Mouse (Mus musculus) left cerebral cortex, adult 11 months (tissue): ENCODE data around the gene Cntn3.
"Not testable (repeated sequence)": the region's sequence is repeated elsewhere in the genome, so short reads cannot be mapped to it uniquely, and the experiment has no call there.

ENCODE experiments used
- DNase-seq: peaks from one replicate; pipeline ENCODE4 v3.0.0; 2022; ENCODE audit warnings: low spot score

The Cntn3 gene

GRCm38 (mm10) chr6:102573001-102573400 lies at the start of gene Cntn3:
Gene Cntn3, minus strand, starts transcription at chr6:102573101.
- DNase-seq = not testable (repeated sequence)

- DNase-seq = peak; percentile 7
These were observed 27.9 kb upstream of the Cntn3 start for GRCm38 (mm10) chr6:102600773-102601172.

- DNase-seq = peak; percentile 42
These were observed 24.9 kb upstream of the Cntn3 start for GRCm38 (mm10) chr6:102597756-102598155.

- DNase-seq = no peak
These were observed 17.2 kb upstream of the Cntn3 start for GRCm38 (mm10) chr6:102590151-102590550.

- no peak for DNase-seq
These were observed 16.4 kb upstream of the Cntn3 start for GRCm38 (mm10) chr6:102589311-102589710.

- DNase-seq = no peak
These were observed 13.2 kb upstream of the Cntn3 start for GRCm38 (mm10) chr6:102586056-102586455.

GRCm38 (mm10) chr6:102583578-102583977 lies 10.7 kb upstream of the Cntn3 start:
- DNase-seq = no peak

- DNase-seq = no peak
These were observed 5.4 kb downstream of the Cntn3 start for GRCm38 (mm10) chr6:102567496-102567895.

- no peak for DNase-seq
These were observed 7.7 kb downstream of the Cntn3 start for GRCm38 (mm10) chr6:102565228-102565627.

- peak; percentile 65 for DNase-seq
These were observed 8.7 kb downstream of the Cntn3 start for GRCm38 (mm10) chr6:102564011-102564731.

- no peak for DNase-seq
These were observed 9.5 kb downstream of the Cntn3 start for GRCm38 (mm10) chr6:102563431-102563830.

GRCm38 (mm10) chr6:102557521-102557920 lies 15.4 kb downstream of the Cntn3 start:
- DNase-seq = no peak

- no peak for DNase-seq
These were observed 16.4 kb downstream of the Cntn3 start for GRCm38 (mm10) chr6:102556497-102556896.

GRCm38 (mm10) chr6:102555814-102556437 lies 17.0 kb downstream of the Cntn3 start:
- no peak for DNase-seq

- no peak for DNase-seq
These were observed 17.7 kb downstream of the Cntn3 start for GRCm38 (mm10) chr6:102555067-102555657.

GRCm38 (mm10) chr6:102541633-102542412 lies 31.1 kb downstream of the Cntn3 start:
- DNase-seq = no peak

- no peak for DNase-seq
These were observed 37.3 kb downstream of the Cntn3 start for GRCm38 (mm10) chr6:102535599-102535998.

- no peak for DNase-seq
These were observed 49.9 kb downstream of the Cntn3 start for GRCm38 (mm10) chr6:102523037-102523436.

- no peak for DNase-seq
These were observed 51.9 kb downstream of the Cntn3 start for GRCm38 (mm10) chr6:102520977-102521376.

- no peak for DNase-seq
These were observed 57.7 kb downstream of the Cntn3 start for GRCm38 (mm10) chr6:102515231-102515630.

- no peak for DNase-seq
These were observed 60.8 kb downstream of the Cntn3 start for GRCm38 (mm10) chr6:102512085-102512484.

GRCm38 (mm10) chr6:102485509-102485908 lies 87.4 kb downstream of the Cntn3 start:
- no peak for DNase-seq
